In the genomic region with DNA sequence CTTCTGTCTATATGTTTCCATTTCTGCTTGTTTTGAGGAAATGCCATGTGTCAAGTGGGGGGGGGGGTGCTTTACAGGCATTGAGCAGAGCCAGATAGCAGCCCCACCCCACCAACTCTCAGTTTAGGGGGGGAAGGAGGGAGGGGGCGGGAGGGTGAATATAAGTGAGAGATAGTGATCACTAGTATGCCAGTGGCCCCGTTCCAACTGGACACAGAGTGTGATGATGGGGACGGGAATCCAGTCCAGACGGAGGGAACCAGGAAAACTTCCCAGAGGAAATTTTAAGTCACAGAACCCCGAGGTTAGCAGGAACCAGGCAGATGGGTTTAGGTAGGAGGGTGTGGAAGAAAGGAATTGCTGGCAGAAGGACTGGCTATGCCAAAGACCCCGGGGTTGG, we compare ENCODE assay signal across 18 mouse cellular contexts. TPM values are rescaled to one million over a fixed set of nuclear protein-coding genes. Genes with fewer than 3 reads are reported as not detected.
DNase-seq lines count a peak whose midpoint lies in the region; ATAC-seq and TF ChIP-seq lines count a peak whose summit lies in the region.
"Had no signal": no experiment of that assay in that cellular context is flagged by ENCODE, and none has a peak within 500 bp of the region (broad histone marks: within the 10 kb centered on the region; RNA-seq: fewer than 3 reads in every experiment).

No protein-coding gene starts in this region.

- peaks cover 44% of the 10 kb centered on the region for H3K36me3 ChIP-seq in forebrain, embryonic 12.5 days (replicated peaks)
- H3K36me3 ChIP-seq in hindbrain, embryonic 14.5 days (replicated peaks; ENCODE audit: control insufficient read depth, insufficient read depth) = peaks cover 44% of the 10 kb centered on the region
- H3K36me3 ChIP-seq in midbrain, postnatal 0 days (ENCODE audit: insufficient read depth, low read length) = peaks cover 41% of the 10 kb centered on the region
- H3K36me3 ChIP-seq: limb, embryonic 12.5 days had no signal

- WGBS in forebrain, embryonic 12.5 days = 83% methylated on average over 6 of the region's 6 CpGs
- 79% methylated on average over 6 of the region's 6 CpGs for WGBS in hindbrain, embryonic 14.5 days
- 79% methylated on average over 6 of the region's 6 CpGs for WGBS in midbrain, postnatal 0 days

- peaks cover 18% of the 10 kb centered on the region for H3K27me3 ChIP-seq in forebrain, embryonic 12.5 days
- no peaks in the 10 kb centered on the region for H3K27me3 ChIP-seq in hindbrain, embryonic 14.5 days (ENCODE audit: control insufficient read depth, insufficient read depth, low read length)
- H3K27me3 ChIP-seq in midbrain, postnatal 0 days (ENCODE audit: insufficient read depth, low read length) = no peaks in the 10 kb centered on the region

- peaks cover 24% of the 10 kb centered on the region for H3K4me1 ChIP-seq in forebrain, embryonic 12.5 days
- peaks cover 26% of the 10 kb centered on the region for H3K4me1 ChIP-seq in hindbrain, embryonic 14.5 days (replicated peaks; ENCODE audit: control insufficient read depth, insufficient read depth, low read length)
- H3K4me1 ChIP-seq in midbrain, postnatal 0 days (ENCODE audit: insufficient read depth, low read length) = peaks cover 16% of the 10 kb centered on the region

- no peak for TF ChIP-seq CTCF in midbrain, postnatal 0 days (IDR thresholded peaks at IDR 0.05)

- ATAC-seq in forebrain, embryonic 12.5 days (ENCODE audit: low FRiP score) = no peak
- ATAC-seq in hindbrain, embryonic 14.5 days (ENCODE audit: low FRiP score) = no peak
- no peak for ATAC-seq in midbrain, postnatal 0 days (ENCODE audit: low FRiP score)
- ATAC-seq: liver, postnatal 0 days had no signal

- H3K9me3 ChIP-seq in forebrain, embryonic 12.5 days = no peaks in the 10 kb centered on the region
- H3K9me3 ChIP-seq in hindbrain, embryonic 14.5 days (ENCODE audit: control insufficient read depth, low read length) = no peaks in the 10 kb centered on the region
- H3K9me3 ChIP-seq in midbrain, postnatal 0 days (ENCODE audit: low read length) = no peaks in the 10 kb centered on the region
- H3K9me3 ChIP-seq: limb, embryonic 12.5 days had no signal

- H3K27ac ChIP-seq in forebrain, embryonic 12.5 days = no peak overlapping the region
- no peak overlapping the region; the same call in 1 of the 2 replicates for H3K27ac ChIP-seq in hindbrain, embryonic 14.5 days
- no peak overlapping the region for H3K27ac ChIP-seq in midbrain, postnatal 0 days (ENCODE audit: low read depth, low read length)
- H3K27ac ChIP-seq: limb, embryonic 12.5 days; macrophage had no signal

- no peak overlapping the region for H3K9ac ChIP-seq in forebrain, embryonic 12.5 days
- H3K9ac ChIP-seq in hindbrain, embryonic 14.5 days = peak overlapping the region; percentile 88; the same call in 1 of the 2 replicates
- H3K9ac ChIP-seq in midbrain, postnatal 0 days (replicated peaks; ENCODE audit: low read length, poor library complexity, severe bottlenecking) = peak overlapping the region; percentile 33; the same call in 1 of the 2 replicates
- H3K9ac ChIP-seq: limb, embryonic 12.5 days; liver, postnatal 0 days had no signal

- no peak overlapping the region for H3K4me3 ChIP-seq in forebrain, embryonic 12.5 days (replicated peaks)
- peak overlapping the region; percentile 79 for H3K4me3 ChIP-seq in hindbrain, embryonic 14.5 days (replicated peaks; ENCODE audit: low read length)
- peak overlapping the region; percentile 76; the same call in 1 of the 2 replicates for H3K4me3 ChIP-seq in midbrain, postnatal 0 days (ENCODE audit: low read depth, low read length)
- H3K4me3 ChIP-seq: limb, embryonic 12.5 days; myocyte had no signal

- peak overlapping the region; percentile 82 for H3K4me2 ChIP-seq in forebrain, embryonic 12.5 days
- peak overlapping the region; percentile 98 for H3K4me2 ChIP-seq in hindbrain, embryonic 14.5 days (replicated peaks)
- peak overlapping the region; percentile 95 for H3K4me2 ChIP-seq in midbrain, postnatal 0 days (ENCODE audit: low read depth, low read length, poor library complexity, severe bottlenecking)
- H3K4me2 ChIP-seq: limb, embryonic 12.5 days had no signal

- DNase-seq in cerebellum, postnatal 10 days = peak; percentile 48 to 56
- no peak for DNase-seq in cerebellum, postnatal 4 days (ENCODE audit: low spot score in 2 of 2)
- no peak for DNase-seq in hindbrain, embryonic 14.5 days (ENCODE audit: low spot score)
- DNase-seq in midbrain, postnatal 0 days (ENCODE audit: low spot score) = no peak
- no peak for DNase-seq in adrenal gland, adult 18-20 months (ENCODE audit: low spot score in 2 of 2)
- no peak for DNase-seq in adrenal gland, postnatal 10 days
- DNase-seq in ovary, postnatal 10 days (ENCODE audit: low spot score) = no peak
- DNase-seq: kidney, postnatal 10 days; liver, postnatal 0 days; right cerebral cortex, adult 18-20 months; thymus, postnatal 4 days had no signal

RNA-seq across cellular contexts. Expression of a gene that starts 1.9 kb away (rescaled TPM):
- polyA plus RNA-seq in forebrain, embryonic 12.5 days (2016; fragmentation: Nextera tagmentation; extraction: Ambion mirVana) = 44.1 and 51.6 TPM in 2 replicates
- 62.8 and 66.3 TPM in 2 replicates for polyA plus RNA-seq in hindbrain, embryonic 14.5 days (2014; fragmentation: Nextera tagmentation; extraction: Ambion mirVana)
- total RNA-seq in midbrain, postnatal 0 days (2014; rRNA removed) = 100 and 110 TPM in 2 replicates
- polyA plus RNA-seq in midbrain, postnatal 0 days (2015; fragmentation: Nextera tagmentation; extraction: Ambion mirVana) = 68.0 and 68.8 TPM in 2 replicates
- 10 to 100 TPM in 1 of 2 experiments, 1 to 10 TPM in 1; 8.1 to 10.9 TPM for total RNA-seq in adrenal gland, adult 18-20 months (2021)
- 10 to 100 TPM in 1 of 2 experiments, 1 to 10 TPM in 1; 6.9 to 12.7 TPM for total RNA-seq in adrenal gland, postnatal 10 days (2021)
- polyA plus RNA-seq: liver, postnatal 0 days; macrophage had no signal

RNA-seq across cellular contexts. Expression of a gene that starts 21.6 kb away (rescaled TPM):
- 12.5 and 13.6 TPM in 2 replicates for polyA plus RNA-seq in forebrain, embryonic 12.5 days (2016; fragmentation: Nextera tagmentation; extraction: Ambion mirVana)
- 20.7 and 22.3 TPM in 2 replicates for polyA plus RNA-seq in hindbrain, embryonic 14.5 days (2014; fragmentation: Nextera tagmentation; extraction: Ambion mirVana)
- 31.0 and 34.0 TPM in 2 replicates for total RNA-seq in midbrain, postnatal 0 days (2014; rRNA removed)
- polyA plus RNA-seq in midbrain, postnatal 0 days (2015; fragmentation: Nextera tagmentation; extraction: Ambion mirVana) = 32.4 and 37.1 TPM in 2 replicates
- total RNA-seq in adrenal gland, adult 18-20 months (2021) = 10 to 100 TPM; 18.2 to 26.5 TPM
- 10 to 100 TPM; 26.6 to 29.5 TPM for total RNA-seq in adrenal gland, postnatal 10 days (2021)

RNA-seq across cellular contexts. Expression of a gene that starts 25.9 kb away (rescaled TPM):
- 58.8 and 62.6 TPM in 2 replicates for polyA plus RNA-seq in forebrain, embryonic 12.5 days (2016; fragmentation: Nextera tagmentation; extraction: Ambion mirVana)
- 71.2 and 76.3 TPM in 2 replicates for polyA plus RNA-seq in hindbrain, embryonic 14.5 days (2014; fragmentation: Nextera tagmentation; extraction: Ambion mirVana)
- total RNA-seq in midbrain, postnatal 0 days (2014; rRNA removed) = 65.3 and 66.2 TPM in 2 replicates
- polyA plus RNA-seq in midbrain, postnatal 0 days (2015; fragmentation: Nextera tagmentation; extraction: Ambion mirVana) = 101 and 103 TPM in 2 replicates
- total RNA-seq in adrenal gland, adult 18-20 months (2021) = 10 to 100 TPM; 60.5 to 88.0 TPM
- total RNA-seq in adrenal gland, postnatal 10 days (2021) = 100 to 1,000 TPM; 106 to 128 TPM

RNA-seq across cellular contexts. Expression of a gene that starts 26.1 kb away (rescaled TPM):
- polyA plus RNA-seq in forebrain, embryonic 12.5 days (2016; fragmentation: Nextera tagmentation; extraction: Ambion mirVana) = 0.27 TPM in 1 of 2 replicates, not detected in the other
- not detected in 2 replicates for polyA plus RNA-seq in hindbrain, embryonic 14.5 days (2014; fragmentation: Nextera tagmentation; extraction: Ambion mirVana)
- 0.85 and 0.93 TPM in 2 replicates for total RNA-seq in midbrain, postnatal 0 days (2014; rRNA removed)
- polyA plus RNA-seq in midbrain, postnatal 0 days (2015; fragmentation: Nextera tagmentation; extraction: Ambion mirVana) = not detected in 2 replicates
- 1 to 10 TPM; 1.5 to 2.7 TPM for total RNA-seq in adrenal gland, adult 18-20 months (2021)
- total RNA-seq in adrenal gland, postnatal 10 days (2021) = 1 to 10 TPM; 5.6 to 9.2 TPM
- total RNA-seq: layer of hippocampus, postnatal 25 days; MEL had no signal
- polyA plus RNA-seq: intestine, embryonic 14.5 days; limb, embryonic 12.5 days; liver, postnatal 0 days; macrophage had no signal

RNA-seq across cellular contexts. Expression of a gene that starts 26.3 kb away (rescaled TPM):
- polyA plus RNA-seq in forebrain, embryonic 12.5 days (2016; fragmentation: Nextera tagmentation; extraction: Ambion mirVana) = 3.8 and 5.0 TPM in 2 replicates
- polyA plus RNA-seq in hindbrain, embryonic 14.5 days (2014; fragmentation: Nextera tagmentation; extraction: Ambion mirVana) = 2.7 and 3.2 TPM in 2 replicates
- total RNA-seq in midbrain, postnatal 0 days (2014; rRNA removed) = 0.66 and 1.2 TPM in 2 replicates
- 2.1 and 3.9 TPM in 2 replicates for polyA plus RNA-seq in midbrain, postnatal 0 days (2015; fragmentation: Nextera tagmentation; extraction: Ambion mirVana)
- total RNA-seq in adrenal gland, adult 18-20 months (2021) = 1 to 10 TPM; 1.0 to 1.6 TPM
- total RNA-seq in adrenal gland, postnatal 10 days (2021) = 1 to 10 TPM; 2.5 to 3.5 TPM

Comparison
In these comparisons a context has a peak if more than half of its experiments do, and no peak if none do; other contexts are left out.
1. DNase-seq: peak in cerebellum, postnatal 10 days (2 of 2); none in cerebellum, postnatal 4 days (0 of 2), hindbrain, embryonic 14.5 days (single experiment), midbrain, postnatal 0 days (single experiment), adrenal gland, adult 18-20 months (0 of 2), adrenal gland, postnatal 10 days (single experiment) and ovary, postnatal 10 days (single experiment).
2. Peak in every context shown above with its lines, with median percentiles within 50 percentile points of each other: H3K4me2 ChIP-seq.